Mouse (Mus musculus) olfactory bulb, adult 2 months (tissue): ENCODE measurements around the gene Sh3rf1.

Experiments
- CTCF ChIP-seq: fragments of 200-500 bp; IDR thresholded peaks from 2 replicates; pipeline ENCODE4 v1.5.1; 2012; ENCODE audit warnings: low read depth, mild to moderate bottlenecking, low read length, moderate library complexity; ENCODE audit not compliant: insufficient read depth
- POLR2A ChIP-seq: fragments of 200-500 bp; IDR thresholded peaks from 2 replicates; pipeline ENCODE4 v1.6.1; 2012; ENCODE audit warnings: mild to moderate bottlenecking, low read depth, low read length, moderate library complexity; ENCODE audit not compliant: insufficient read depth

DNA sequence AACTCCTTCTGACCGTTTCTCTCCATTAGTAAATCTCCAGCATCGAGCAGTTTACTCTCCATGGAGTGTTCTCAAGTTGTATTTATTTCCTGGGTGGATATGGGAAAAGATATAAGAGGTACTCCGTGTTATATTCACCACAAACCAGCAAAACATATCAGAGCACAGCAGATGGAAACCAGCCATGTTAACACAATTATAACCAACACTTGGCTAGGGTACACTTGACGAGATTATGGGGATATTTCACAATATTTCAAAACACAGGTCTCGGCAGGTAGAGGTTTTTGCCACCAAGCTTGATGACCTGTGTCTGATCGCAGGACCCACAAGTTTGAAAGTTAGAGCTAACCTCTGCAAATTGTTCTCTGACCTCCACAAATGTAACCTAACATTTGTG is 123.3 kb downstream of the Sh3rf1 start:
- TF ChIP-seq POLR2A (no peak), CTCF (no peak)
